Mouse (Mus musculus) embryonic facial prominence, embryonic 14.5 days (tissue): ENCODE measurements around the gene Celf3. TPM values are rescaled to one million over a fixed set of nuclear protein-coding genes. Genes with fewer than 3 reads are reported as not detected.

Source experiments
- ATAC-seq: fragments of 200-750 bp; cut with Nextera tagmentation; 2 replicates; pipeline ENCODE4 v1.8.0; 2017; ENCODE audit warnings: low read depth, moderate number of reproducible peaks, moderate TSS enrichment
- DNase-seq: peaks from one replicate; pipeline ENCODE4 v3.0.0-alpha.2; 2015; ENCODE audit warnings: low spot score
- H3K27ac ChIP-seq: fragments of 300-500 bp; sonication (generic); replicated peaks from 2 replicates; pipeline ENCODE4 v1.5.1; 2014; ENCODE audit warnings: low read depth, mild to moderate bottlenecking, low read length, moderate library complexity
- H3K27me3 ChIP-seq: fragments of 300-500 bp; sonication (generic); replicated peaks from 2 replicates; pipeline ENCODE4 v1.6.1; 2014; ENCODE audit warnings: low read length; ENCODE audit not compliant: control insufficient read depth, insufficient read depth
- H3K36me3 ChIP-seq: fragments of 300-500 bp; sonication (generic); 2 replicates; pipeline ENCODE4 v1.6.1; 2014; ENCODE audit warnings: low read length, mixed read lengths; ENCODE audit not compliant: control insufficient read depth, insufficient read depth
- H3K4me1 ChIP-seq: fragments of 300-500 bp; sonication (generic); 2 replicates; pipeline ENCODE4 v1.6.1; 2014; ENCODE audit warnings: antibody characterized with exemption, low read length; ENCODE audit not compliant: control insufficient read depth, insufficient read depth
- H3K4me2 ChIP-seq: fragments of 300-500 bp; sonication (generic); 2 replicates; pipeline ENCODE4 v1.6.1; 2014; ENCODE audit warnings: low read depth, mild to moderate bottlenecking, low read length, moderate library complexity, mixed read lengths
- H3K4me3 ChIP-seq: fragments of 300-500 bp; sonication (generic); 2 replicates; pipeline ENCODE4 v1.5.1; 2014; ENCODE audit warnings: low read depth, mild to moderate bottlenecking, low read length
- H3K9ac ChIP-seq: fragments of 300-500 bp; sonication (generic); 2 replicates; pipeline ENCODE4 v1.6.1; 2014; ENCODE audit warnings: low read depth, mild to moderate bottlenecking, low read length, moderate library complexity, mixed read lengths
- H3K9me3 ChIP-seq: fragments of 300-500 bp; sonication (generic); 2 replicates; pipeline ENCODE4 v1.6.1; 2016; ENCODE audit warnings: low read length; ENCODE audit not compliant: control insufficient read depth
- WGBS: fragments of 180-500 bp; shearing (Covaris S2); extraction: QIAGEN DNeasy Blood & Tissue Kit; methylation state at CpG from one replicate; pipeline ENCODE4 v1.1.7; 2014; 5-methylcytosine and 5-hydroxymethylcytosine counted together
- polyA plus RNA-seq: library from polyadenylated mRNA; unstranded; fragments of >200 nt; fragmentation: Nextera tagmentation; extraction: Ambion mirVana; gene quantifications from 2 replicates; pipeline ENCODE4 v1.2.1, GENCODE M21; 2014

Gene Celf3
- polyA plus RNA-seq, 1 experiment from 2014 or later, result 8.8 TPM

GRCm38 (mm10) chr3:94473567-94474232 lies 4.4 kb upstream of the Celf3 start:
- DNase-seq, result no peak
- Histone ChIP-seq H3K4me3 (no peak overlapping the region), H3K27ac (no peak overlapping the region), H3K9me3 (no peaks in the 10 kb centered on the region), H3K9ac (no peak overlapping the region), H3K27me3 (no peaks in the 10 kb centered on the region), H3K36me3 (no peaks in the 10 kb centered on the region), H3K4me1 (peaks cover 4% of the 10 kb centered on the region; the same call in 1 of the 2 replicates), H3K4me2 (no peak overlapping the region)
- no peak for ATAC-seq
- 77% methylated on average over 5 of the region's 5 CpGs for WGBS

GRCm38 (mm10) chr3:94476301-94477035 lies 1.6 kb upstream of the Celf3 start:
- H3K9ac ChIP-seq, result no peak overlapping the region
- H3K4me3 ChIP-seq, result no peak overlapping the region
- ATAC-seq (no peak), DNase-seq (no peak)
- no peaks in the 10 kb centered on the region for H3K9me3 ChIP-seq
- peaks cover 4% of the 10 kb centered on the region; the same call in 1 of the 2 replicates for H3K4me1 ChIP-seq
- 69% methylated on average over 8 of the region's 8 CpGs for WGBS
- no peak overlapping the region for H3K27ac ChIP-seq
- peaks cover 11% of the 10 kb centered on the region; the same call in 1 of the 2 replicates for H3K27me3 ChIP-seq
- no peaks in the 10 kb centered on the region for H3K36me3 ChIP-seq
- no peak overlapping the region for H3K4me2 ChIP-seq

- no peak overlapping the region for H3K4me3 ChIP-seq
- WGBS, result 49% methylated on average over 4 of the region's 4 CpGs
- no peak for ATAC-seq
Measured at GRCm38 (mm10) chr3:94477444-94477843, 651 bp upstream of the Celf3 start.

GRCm38 (mm10) chr3:94478591-94479169 lies 585 bp downstream of the Celf3 start:
- DNase-seq, result no peak
- ATAC-seq, result no peak; the same call in 1 of the 2 replicates

More at GRCm38 (mm10) chr3:94477444-94477843, 651 bp upstream of the Celf3 start:
- no peak overlapping the region for H3K9ac ChIP-seq
- no peak for DNase-seq
- no peaks in the 10 kb centered on the region for H3K36me3 ChIP-seq
- H3K27me3 ChIP-seq, result peaks cover 11% of the 10 kb centered on the region; the same call in 1 of the 2 replicates
- H3K27ac ChIP-seq, result no peak overlapping the region
- peaks cover 3% of the 10 kb centered on the region; the same call in 1 of the 2 replicates for H3K4me1 ChIP-seq
- H3K9me3 ChIP-seq, result no peaks in the 10 kb centered on the region
- H3K4me2 ChIP-seq, result no peak overlapping the region

GRCm38 (mm10) chr3:94479564-94479963 lies 1.5 kb downstream of the Celf3 start:
- peak; percentile 63 for DNase-seq
- H3K36me3 ChIP-seq, result no peaks in the 10 kb centered on the region
- peak overlapping the region; percentile 45 for H3K4me2 ChIP-seq
- peak overlapping the region; percentile 14 for H3K4me3 ChIP-seq
- 2% methylated on average over 11 of the region's 11 CpGs for WGBS
- no peaks in the 10 kb centered on the region for H3K9me3 ChIP-seq
- H3K9ac ChIP-seq, result no peak overlapping the region; the same call in 1 of the 2 replicates
- ATAC-seq, result no peak
- peaks cover 11% of the 10 kb centered on the region; the same call in 1 of the 2 replicates for H3K27me3 ChIP-seq
- H3K4me1 ChIP-seq, result no peaks in the 10 kb centered on the region; the same call in 1 of the 2 replicates
- H3K27ac ChIP-seq, result no peak overlapping the region

More at GRCm38 (mm10) chr3:94478591-94479169, 585 bp downstream of the Celf3 start:
- peak overlapping the region; percentile 45; the same call in 1 of the 2 replicates for H3K4me2 ChIP-seq
- peaks cover 11% of the 10 kb centered on the region; the same call in 1 of the 2 replicates for H3K27me3 ChIP-seq
- H3K36me3 ChIP-seq, result no peaks in the 10 kb centered on the region
- H3K27ac ChIP-seq, result no peak overlapping the region
- H3K9ac ChIP-seq, result peak overlapping the region; percentile 41; the same call in 1 of the 2 replicates
- peak overlapping the region; percentile 4; the same call in 1 of the 2 replicates for H3K4me3 ChIP-seq
- H3K4me1 ChIP-seq, result no peaks in the 10 kb centered on the region; the same call in 1 of the 2 replicates
- H3K9me3 ChIP-seq, result no peaks in the 10 kb centered on the region
- WGBS, result 10% methylated on average over 7 of the region's 9 CpGs

GRCm38 (mm10) chr3:94480291-94480884 lies 2.3 kb downstream of the Celf3 start, which contains the start of gene Riiad1:
Riiad1 (minus strand) TSS chr3:94480341.
- H3K4me1 ChIP-seq, result no peaks in the 10 kb centered on the region; the same call in 1 of the 2 replicates
- no peak within 1 kb of the TSS for H3K27ac ChIP-seq
- WGBS, result 12% methylated on average over 14 of the region's 16 CpGs
- H3K9me3 ChIP-seq, result no peaks in the 10 kb centered on the region
- H3K9ac ChIP-seq, result no peak within 1 kb of the TSS; the same call in 1 of the 2 replicates
- H3K36me3 ChIP-seq, result no peaks in the 10 kb centered on the region
- peak within 1 kb of the TSS; percentile 14 for H3K4me3 ChIP-seq
- no peak for ATAC-seq
- peaks cover 11% of the 10 kb centered on the region; the same call in 1 of the 2 replicates for H3K27me3 ChIP-seq
- no peak for DNase-seq
- H3K4me2 ChIP-seq, result peak within 1 kb of the TSS; percentile 45

- H3K27ac ChIP-seq, result no peak overlapping the region
- WGBS, result 69% methylated on average over 4 of the region's 4 CpGs
Measured at GRCm38 (mm10) chr3:94481429-94481828, 3.3 kb downstream of the Celf3 start.

More at GRCm38 (mm10) chr3:94481429-94481828, 3.3 kb downstream of the Celf3 start:
- ATAC-seq, result no peak
- H3K9me3 ChIP-seq, result no peaks in the 10 kb centered on the region
- DNase-seq, result no peak
- no peaks in the 10 kb centered on the region for H3K36me3 ChIP-seq
- H3K4me2 ChIP-seq, result no peak overlapping the region
- H3K27me3 ChIP-seq, result peaks cover 11% of the 10 kb centered on the region; the same call in 1 of the 2 replicates
- H3K4me1 ChIP-seq, result no peaks in the 10 kb centered on the region; the same call in 1 of the 2 replicates
- no peak overlapping the region for H3K4me3 ChIP-seq
- H3K9ac ChIP-seq, result no peak overlapping the region
